Mouse (Mus musculus): ENCODE data around the gene Lxn. TPM values are rescaled to one million over a fixed set of nuclear protein-coding genes. Genes with fewer than 3 reads are reported as not detected.

The Lxn gene
- polyA plus RNA-seq, 1 experiment from 2014 or later = 94.2 TPM

- Histone ChIP-seq H3K27me3 (no peaks in the 10 kb centered on the region), H3K4me2 (replicated peaks) (no peak overlapping the region), H3K36me3 (no peaks in the 10 kb centered on the region), H3K4me1 (peaks cover 11% of the 10 kb centered on the region), H3K27ac (no peak overlapping the region), H3K9ac (no peak overlapping the region), H3K9me3 (no peaks in the 10 kb centered on the region), H3K4me3 (no peak overlapping the region)
- ATAC-seq (ENCODE audit: low FRiP score, low read depth) = no peak
- WGBS = 48% methylated on average over 4 of the region's 4 CpGs
Measured at GRCm38 (mm10) chr3:67490156-67490555, 26.4 kb upstream of the Lxn start.

DNA sequence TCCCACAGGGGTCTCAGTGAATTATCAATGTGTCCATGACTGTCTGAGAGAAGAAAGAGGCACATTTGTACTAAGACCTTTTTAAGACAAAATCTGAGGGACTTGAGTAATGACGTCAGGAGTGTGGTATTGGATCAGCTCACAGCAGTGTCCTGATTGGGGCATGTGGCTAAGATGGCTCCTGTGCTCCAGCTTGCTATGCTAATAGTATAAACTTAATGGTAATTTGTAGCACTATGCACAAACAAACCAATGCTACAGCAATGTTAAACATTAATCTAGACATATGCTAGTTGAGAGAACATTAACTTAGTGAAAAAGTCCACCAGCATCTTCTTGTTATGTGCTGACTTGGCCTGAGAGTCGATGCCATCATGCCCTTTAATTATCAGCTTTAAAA, 21.5 kb upstream of the Lxn start:
- peaks cover 13% of the 10 kb centered on the region for H3K4me1 ChIP-seq
- no peaks in the 10 kb centered on the region for H3K27me3 ChIP-seq
- no peak overlapping the region for H3K4me2 ChIP-seq (replicated peaks)
- peaks cover 2% of the 10 kb centered on the region; the same call in 1 of the 2 replicates for H3K36me3 ChIP-seq
- no peak overlapping the region for H3K27ac ChIP-seq
- no peak overlapping the region for H3K9ac ChIP-seq
- H3K4me3 ChIP-seq = no peak overlapping the region
- no peaks in the 10 kb centered on the region for H3K9me3 ChIP-seq
- no peak for ATAC-seq (ENCODE audit: low FRiP score, low read depth)
- WGBS = 82% methylated on average over 2 of the region's 2 CpGs

GRCm38 (mm10) chr3:67482400-67482799, 18.7 kb upstream of the Lxn start:
- no peak for ATAC-seq (ENCODE audit: low FRiP score, low read depth)
- peaks cover 10% of the 10 kb centered on the region; the same call in 1 of the 2 replicates for H3K36me3 ChIP-seq
- H3K4me3 ChIP-seq = no peak overlapping the region
- no peak overlapping the region for H3K9ac ChIP-seq
- H3K27ac ChIP-seq = no peak overlapping the region
- no peaks in the 10 kb centered on the region for H3K27me3 ChIP-seq
- 89% methylated on average over 10 of the region's 10 CpGs for WGBS
- H3K9me3 ChIP-seq = no peaks in the 10 kb centered on the region
- peaks cover 13% of the 10 kb centered on the region for H3K4me1 ChIP-seq
- H3K4me2 ChIP-seq (replicated peaks) = no peak overlapping the region

DNA sequence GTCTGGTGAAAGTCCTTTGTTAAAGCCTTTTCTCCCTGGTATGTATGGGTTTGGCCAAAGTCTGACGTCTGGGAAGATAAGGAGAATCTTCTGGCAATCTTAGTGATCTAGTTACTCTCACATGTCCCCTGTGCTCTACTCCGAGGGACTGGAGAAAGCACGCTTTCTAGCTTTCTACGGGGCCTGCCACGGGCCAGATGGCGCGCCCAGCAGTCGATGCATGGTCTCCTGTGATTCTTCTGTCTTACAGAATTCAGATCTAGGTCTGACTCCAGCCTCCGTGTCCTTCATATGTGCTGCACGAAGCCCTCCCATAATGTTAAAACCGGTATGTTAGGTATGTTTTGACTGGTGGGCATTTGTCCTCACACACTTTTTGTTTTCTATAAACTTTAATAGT, 16.1 kb upstream of the Lxn start:
- Histone ChIP-seq H3K4me2 (replicated peaks) (no peak overlapping the region), H3K4me1 (peaks cover 8% of the 10 kb centered on the region; the same call in 1 of the 2 replicates), H3K9me3 (no peaks in the 10 kb centered on the region), H3K9ac (no peak overlapping the region), H3K27me3 (no peaks in the 10 kb centered on the region), H3K4me3 (no peak overlapping the region), H3K36me3 (peaks cover 24% of the 10 kb centered on the region), H3K27ac (no peak overlapping the region)
- WGBS = 90% methylated on average over 11 of the region's 11 CpGs
- no peak for ATAC-seq (ENCODE audit: low FRiP score, low read depth)

GRCm38 (mm10) chr3:67473438-67473837, 9.7 kb upstream of the Lxn start:
- Histone ChIP-seq H3K36me3 (peaks cover 38% of the 10 kb centered on the region), H3K4me1 (no peaks in the 10 kb centered on the region), H3K27ac (no peak overlapping the region), H3K9ac (no peak overlapping the region), H3K4me3 (no peak overlapping the region), H3K27me3 (no peaks in the 10 kb centered on the region), H3K4me2 (replicated peaks) (no peak overlapping the region), H3K9me3 (no peaks in the 10 kb centered on the region)
- ATAC-seq (ENCODE audit: low FRiP score, low read depth) = no peak
- 75% methylated on average over 6 of the region's 6 CpGs for WGBS

DNA sequence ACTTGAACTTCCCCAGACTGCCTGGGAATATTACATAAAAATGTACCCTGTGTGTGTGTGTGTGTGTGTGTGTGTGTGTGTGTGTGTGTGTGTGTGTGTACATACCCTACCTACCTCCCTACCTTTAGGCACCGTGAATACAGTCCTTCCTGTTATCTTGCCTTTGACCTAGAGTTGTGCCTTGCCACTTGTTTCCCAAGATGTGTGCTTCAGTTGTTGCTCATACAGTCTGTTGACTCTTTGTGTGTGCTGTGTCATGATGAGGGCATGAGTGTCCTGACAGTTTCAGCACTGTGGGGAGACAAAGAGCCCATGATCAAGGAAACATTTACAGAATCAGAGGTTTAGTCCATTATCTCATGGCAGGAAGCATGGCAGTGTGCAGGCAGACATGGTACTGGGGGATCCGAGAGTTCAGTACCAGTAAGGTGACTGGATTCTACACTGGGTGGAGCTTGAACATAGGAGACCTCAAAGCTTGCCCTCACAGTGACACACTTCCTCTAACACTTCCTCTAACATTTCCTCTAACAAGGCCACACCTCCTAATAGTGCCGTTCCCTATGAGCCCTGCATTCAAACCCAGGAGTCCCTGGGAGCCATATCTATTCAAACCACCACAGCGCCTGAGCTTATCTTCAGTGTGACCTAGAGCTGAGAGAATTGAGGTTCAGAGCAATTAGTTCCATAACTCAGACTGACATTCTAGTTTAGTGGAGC, 7.8 kb upstream of the Lxn start:
- WGBS = 92% methylated on average over 4 of the region's 4 CpGs
- no peak overlapping the region for H3K4me3 ChIP-seq
- ATAC-seq (ENCODE audit: low FRiP score, low read depth) = no peak

DNA sequence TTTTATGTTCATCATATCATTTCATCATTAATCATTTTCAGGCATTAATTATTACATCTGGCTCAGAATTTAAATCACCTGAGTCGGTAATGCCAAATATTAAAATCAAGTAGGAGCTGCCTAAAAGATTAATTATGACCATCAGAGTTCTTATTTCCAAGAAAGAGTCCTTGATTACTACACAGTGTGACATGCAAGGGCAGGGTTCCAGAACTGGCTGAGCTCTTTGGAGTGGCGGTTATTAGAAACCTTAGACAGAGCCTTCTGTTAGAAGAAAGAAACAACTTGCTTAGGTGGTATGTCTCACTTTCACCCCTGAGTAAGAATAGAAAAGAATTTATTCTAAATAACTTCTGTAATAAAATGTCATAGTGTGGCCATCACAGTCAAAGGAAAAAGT, 3.6 kb upstream of the Lxn start:
- Histone ChIP-seq H3K4me3 (no peak overlapping the region), H3K27me3 (no peaks in the 10 kb centered on the region), H3K9ac (no peak overlapping the region), H3K4me1 (peaks cover 10% of the 10 kb centered on the region), H3K36me3 (peaks cover 19% of the 10 kb centered on the region), H3K27ac (no peak overlapping the region), H3K4me2 (replicated peaks) (no peak overlapping the region), H3K9me3 (no peaks in the 10 kb centered on the region)
- WGBS = 77% methylated on average over 2 of the region's 2 CpGs
- ATAC-seq (ENCODE audit: low FRiP score, low read depth) = no peak

More for the DNA sequence above, 7.8 kb upstream of the Lxn start:
- Histone ChIP-seq H3K4me2 (replicated peaks) (no peak overlapping the region), H3K36me3 (peaks cover 34% of the 10 kb centered on the region), H3K27ac (no peak overlapping the region), H3K9me3 (no peaks in the 10 kb centered on the region), H3K9ac (no peak overlapping the region), H3K27me3 (no peaks in the 10 kb centered on the region), H3K4me1 (no peaks in the 10 kb centered on the region)

- H3K9me3 ChIP-seq = no peaks in the 10 kb centered on the region
- ATAC-seq (ENCODE audit: low FRiP score, low read depth) = no peak
- H3K36me3 ChIP-seq = peaks cover 19% of the 10 kb centered on the region
- H3K27me3 ChIP-seq = no peaks in the 10 kb centered on the region
- 90% methylated on average over 5 of the region's 5 CpGs for WGBS
- H3K4me3 ChIP-seq = no peak overlapping the region
- no peak overlapping the region for H3K4me2 ChIP-seq (replicated peaks)
- H3K9ac ChIP-seq = no peak overlapping the region
- H3K27ac ChIP-seq = no peak overlapping the region
- H3K4me1 ChIP-seq = peaks cover 15% of the 10 kb centered on the region
Measured at GRCm38 (mm10) chr3:67466576-67466975, 2.9 kb upstream of the Lxn start.

DNA sequence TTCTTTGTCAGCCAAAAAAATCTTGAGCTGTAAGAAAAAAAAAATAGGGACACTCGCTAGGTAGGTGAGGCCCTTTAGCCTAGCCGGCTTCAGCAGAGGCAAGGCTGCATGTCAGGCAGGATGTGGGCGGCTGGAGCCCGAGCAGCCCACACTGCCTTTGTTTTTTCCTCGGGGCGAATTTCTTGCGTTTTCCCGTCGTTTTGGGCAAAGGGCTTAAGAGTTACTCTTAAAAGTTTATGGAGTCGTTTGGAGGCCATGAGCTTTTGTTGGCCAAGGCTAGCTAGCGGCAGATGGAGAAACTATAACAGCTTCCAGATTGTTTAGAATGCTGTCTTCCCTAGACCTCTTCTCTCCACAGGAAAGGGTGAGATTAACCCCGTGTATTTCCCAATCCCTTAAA, 725 bp downstream of the Lxn start:
- peak; percentile 54; the same call in 1 of the 2 replicates for ATAC-seq (ENCODE audit: low FRiP score, low read depth)
- H3K36me3 ChIP-seq = peaks cover 37% of the 10 kb centered on the region
- H3K4me2 ChIP-seq (replicated peaks) = peak overlapping the region; percentile 74
- peak overlapping the region; percentile 67 for H3K4me3 ChIP-seq
- H3K9ac ChIP-seq = peak overlapping the region; percentile 78
- H3K9me3 ChIP-seq = no peaks in the 10 kb centered on the region
- under 1% methylated on average over 12 of the region's 12 CpGs for WGBS
- H3K27me3 ChIP-seq = no peaks in the 10 kb centered on the region
- H3K4me1 ChIP-seq = peaks cover 15% of the 10 kb centered on the region
- peak overlapping the region; percentile 88 for H3K27ac ChIP-seq

- Histone ChIP-seq H3K4me2 (replicated peaks) (peak overlapping the region; percentile 74), H3K9me3 (no peaks in the 10 kb centered on the region), H3K4me3 (peak overlapping the region; percentile 67), H3K27me3 (no peaks in the 10 kb centered on the region), H3K4me1 (peaks cover 15% of the 10 kb centered on the region), H3K27ac (no peak overlapping the region), H3K9ac (peak overlapping the region; percentile 78), H3K36me3 (peaks cover 40% of the 10 kb centered on the region)
- no peak for ATAC-seq (ENCODE audit: low FRiP score, low read depth)
- WGBS = 31% methylated on average over 10 of the region's 10 CpGs
Measured at GRCm38 (mm10) chr3:67462578-67462977, 1.1 kb downstream of the Lxn start.

GRCm38 (mm10) chr3:67462015-67462414, 1.7 kb downstream of the Lxn start:
- Histone ChIP-seq H3K27me3 (no peaks in the 10 kb centered on the region), H3K9me3 (no peaks in the 10 kb centered on the region), H3K4me2 (replicated peaks) (peak overlapping the region; percentile 74), H3K4me3 (peak overlapping the region; percentile 67; the same call in 1 of the 2 replicates), H3K4me1 (peaks cover 15% of the 10 kb centered on the region), H3K36me3 (peaks cover 44% of the 10 kb centered on the region), H3K9ac (no peak overlapping the region), H3K27ac (no peak overlapping the region)
- WGBS = 80% methylated on average over 7 of the region's 7 CpGs
- ATAC-seq (ENCODE audit: low FRiP score, low read depth) = no peak

DNA sequence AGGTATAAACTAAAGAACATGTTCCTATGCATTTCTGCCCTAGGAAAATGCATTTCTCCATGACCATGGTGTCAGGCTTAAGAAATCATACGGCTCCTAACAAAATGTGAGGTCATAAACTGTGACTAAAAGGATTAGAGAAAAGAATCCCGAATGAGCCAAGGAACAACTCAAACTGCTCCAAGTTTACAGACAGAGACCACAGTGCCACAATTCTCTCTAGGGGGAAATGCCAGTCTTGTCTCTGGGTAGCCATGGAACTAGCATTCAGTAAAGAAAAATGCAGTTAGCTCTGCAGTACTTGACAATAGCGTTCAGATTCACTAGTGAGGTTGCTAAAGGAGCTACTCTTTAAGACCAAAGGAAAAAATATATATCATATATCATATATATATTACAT, 3.8 kb downstream of the Lxn start:
- Histone ChIP-seq H3K4me1 (peaks cover 15% of the 10 kb centered on the region), H3K4me3 (no peak overlapping the region), H3K27ac (no peak overlapping the region), H3K27me3 (no peaks in the 10 kb centered on the region), H3K36me3 (peaks cover 60% of the 10 kb centered on the region), H3K9me3 (no peaks in the 10 kb centered on the region), H3K9ac (no peak overlapping the region), H3K4me2 (replicated peaks) (no peak overlapping the region)
- no peak for ATAC-seq (ENCODE audit: low FRiP score, low read depth)
- 83% methylated on average over 3 of the region's 3 CpGs for WGBS
